Mouse (Mus musculus): ENCODE results near the gene Col16a1. TPM values are rescaled to one million over a fixed set of nuclear protein-coding genes. Genes with fewer than 3 reads are reported as not detected.
A peak's percentile ranks its signal among the peaks of the same experiment; 100 is the strongest.

Col16a1 gene
- polyA plus RNA-seq, 1 experiment, result 3.6 TPM

DNA sequence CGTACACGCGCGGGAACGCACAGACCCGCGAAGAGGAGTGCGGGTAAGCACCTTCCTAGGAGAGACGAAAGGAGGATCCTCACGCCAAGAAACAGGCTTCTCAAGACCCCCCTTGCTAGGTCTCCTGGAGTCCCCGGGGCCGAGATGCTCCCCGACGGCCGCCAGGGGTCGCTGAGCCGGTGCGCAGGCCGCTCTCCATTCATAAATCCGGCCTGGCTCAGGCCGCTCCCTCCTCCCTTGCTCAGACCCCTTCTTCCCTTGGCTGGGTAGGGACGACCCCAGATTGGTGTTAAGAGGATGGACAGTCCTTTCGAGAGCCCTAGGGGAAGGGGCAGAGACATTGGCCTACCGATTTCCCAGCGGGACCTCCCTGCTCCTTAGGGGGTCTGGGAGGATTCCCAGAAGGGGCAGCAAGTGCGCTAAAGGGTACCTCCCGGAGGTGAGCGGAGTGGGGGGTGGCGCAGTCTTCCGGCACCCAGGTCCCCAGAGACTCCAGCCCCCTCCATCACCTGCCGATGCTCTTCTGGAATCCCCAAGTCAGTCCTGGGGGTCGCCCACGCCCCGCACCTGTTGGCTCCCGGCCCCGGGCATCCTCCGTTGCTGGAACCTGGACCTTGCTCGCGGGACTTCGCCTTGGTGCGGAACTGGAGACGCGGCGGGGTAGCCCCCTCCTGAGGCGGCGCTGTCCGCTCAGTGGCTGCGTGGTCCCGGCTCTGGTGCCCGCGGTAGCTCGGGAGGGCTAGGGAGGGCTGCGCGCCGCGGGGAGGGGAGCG lies 91.0 kb downstream of the Col16a1 start:
- Histone ChIP-seq H3K9me3 (replicated peaks; ENCODE audit: control insufficient read depth, insufficient read depth, low read length, poor library complexity, severe bottlenecking) (no peaks in the 10 kb centered on the region), H3K36me3 (ENCODE audit: control insufficient read depth, insufficient read depth, low read length, poor library complexity, severe bottlenecking) (no peaks in the 10 kb centered on the region), H3K4me1 (ENCODE audit: control insufficient read depth, insufficient read depth, low read length) (no peaks in the 10 kb centered on the region), H3K9ac (ENCODE audit: low read depth, poor library complexity, severe bottlenecking) (peak overlapping the region; percentile 44), H3K27ac (ENCODE audit: insufficient read depth, low read length) (no peak overlapping the region), H3K4me3 (ENCODE audit: low read depth, low read length) (peak overlapping the region; percentile 75), H3K27me3 (ENCODE audit: control insufficient read depth, insufficient read depth, low read length, poor library complexity, severe bottlenecking) (no peaks in the 10 kb centered on the region)
- peak; percentile 78 for TF ChIP-seq CTCF (IDR thresholded peaks at IDR 0.05; ENCODE audit: low read depth, low read length)
- no peak for TF ChIP-seq EP300 (IDR thresholded peaks at IDR 0.05; ENCODE audit: insufficient read depth, low read depth, low read length)

DNA sequence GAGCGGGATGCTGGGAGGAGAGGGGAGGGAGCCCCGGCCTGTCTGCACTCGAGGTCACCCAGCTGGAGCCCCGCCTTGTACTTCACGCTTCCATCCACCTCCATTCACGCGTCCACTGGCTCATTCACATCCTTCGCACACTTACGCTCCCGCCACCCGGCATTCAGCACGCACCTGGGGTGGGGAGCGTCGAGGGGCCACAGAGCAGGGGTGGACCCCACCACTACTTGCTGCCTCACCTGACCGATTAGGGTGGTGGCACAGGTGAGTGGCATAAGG lies 91.5 kb downstream of the Col16a1 start, which contains the start of gene Hcrtr1:
TSS of gene Hcrtr1 (minus strand) at position 146 of the 279 bp plus-strand sequence.
- no peak for TF ChIP-seq CTCF (IDR thresholded peaks at IDR 0.05; ENCODE audit: low read depth, low read length)
- no peak for TF ChIP-seq EP300 (IDR thresholded peaks at IDR 0.05; ENCODE audit: insufficient read depth, low read depth, low read length)
- no peak for TF ChIP-seq POLR2A (IDR thresholded peaks at IDR 0.05; ENCODE audit: insufficient read depth, low read length)
- H3K9me3 ChIP-seq (replicated peaks; ENCODE audit: control insufficient read depth, insufficient read depth, low read length, poor library complexity, severe bottlenecking), result no peaks in the 10 kb centered on the region
- no peaks in the 10 kb centered on the region for H3K27me3 ChIP-seq (ENCODE audit: control insufficient read depth, insufficient read depth, low read length, poor library complexity, severe bottlenecking)
- peak within 1 kb of the TSS; percentile 44 for H3K9ac ChIP-seq (ENCODE audit: low read depth, poor library complexity, severe bottlenecking)
- H3K4me1 ChIP-seq (ENCODE audit: control insufficient read depth, insufficient read depth, low read length), result no peaks in the 10 kb centered on the region
- peak within 1 kb of the TSS; percentile 75 for H3K4me3 ChIP-seq (ENCODE audit: low read depth, low read length)
- H3K27ac ChIP-seq (ENCODE audit: insufficient read depth, low read length), result no peak within 1 kb of the TSS
- H3K36me3 ChIP-seq (ENCODE audit: control insufficient read depth, insufficient read depth, low read length, poor library complexity, severe bottlenecking), result no peaks in the 10 kb centered on the region

DNA sequence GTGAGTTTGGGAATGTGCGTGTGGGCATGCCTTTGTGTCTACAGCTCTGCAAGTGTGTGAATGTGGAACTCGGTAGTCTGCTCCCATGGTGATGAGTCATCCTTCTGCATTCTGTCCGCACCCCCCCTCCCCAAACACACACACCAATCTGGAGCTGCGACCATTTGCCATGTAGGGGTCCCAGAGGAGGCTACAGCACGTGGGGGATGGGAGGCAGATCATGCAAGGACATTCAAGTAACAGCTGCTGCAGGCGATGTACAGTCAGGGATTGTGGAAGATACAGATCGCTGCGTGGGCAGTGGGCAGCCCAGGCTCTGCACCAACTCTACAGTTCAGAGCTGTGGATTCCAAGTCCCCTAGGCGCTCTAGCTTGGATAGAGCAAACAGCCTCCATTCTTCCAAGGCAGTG lies 93.4 kb downstream of the Col16a1 start:
- H3K27ac ChIP-seq (ENCODE audit: insufficient read depth, low read length), result no peak overlapping the region
- H3K9me3 ChIP-seq (replicated peaks; ENCODE audit: control insufficient read depth, insufficient read depth, low read length, poor library complexity, severe bottlenecking), result no peaks in the 10 kb centered on the region
- no peak overlapping the region for H3K9ac ChIP-seq (ENCODE audit: low read depth, poor library complexity, severe bottlenecking)
- H3K4me1 ChIP-seq (ENCODE audit: control insufficient read depth, insufficient read depth, low read length), result no peaks in the 10 kb centered on the region
- H3K4me3 ChIP-seq (ENCODE audit: low read depth, low read length), result no peak overlapping the region
- H3K36me3 ChIP-seq (ENCODE audit: control insufficient read depth, insufficient read depth, low read length, poor library complexity, severe bottlenecking), result no peaks in the 10 kb centered on the region
- TF ChIP-seq POLR2A (IDR thresholded peaks at IDR 0.05; ENCODE audit: insufficient read depth, low read length) (no peak), EP300 (IDR thresholded peaks at IDR 0.05; ENCODE audit: insufficient read depth, low read depth, low read length) (no peak), CTCF (IDR thresholded peaks at IDR 0.05; ENCODE audit: low read depth, low read length) (no peak)
- no peaks in the 10 kb centered on the region for H3K27me3 ChIP-seq (ENCODE audit: control insufficient read depth, insufficient read depth, low read length, poor library complexity, severe bottlenecking)

DNA sequence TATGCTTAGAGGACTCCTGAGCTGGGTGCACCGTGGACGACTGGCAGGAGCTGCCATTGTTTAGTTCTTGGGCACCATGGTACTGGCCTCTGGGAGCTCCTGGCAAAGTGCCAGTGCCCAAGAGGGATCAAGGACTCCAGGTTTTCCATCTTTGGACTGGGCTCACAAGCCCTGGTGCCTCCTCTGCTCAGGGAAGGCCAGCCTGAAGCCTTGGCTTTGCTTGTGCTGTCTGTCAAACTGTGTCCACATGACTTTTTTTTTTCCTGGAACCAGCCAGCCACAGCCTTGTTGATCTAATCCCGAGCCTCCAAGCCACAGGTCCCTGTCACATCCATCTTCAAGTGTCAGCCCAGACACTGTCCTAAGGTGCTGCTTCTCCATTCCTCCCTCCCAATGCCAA lies 94.1 kb downstream of the Col16a1 start:
- H3K27ac ChIP-seq (ENCODE audit: insufficient read depth, low read length), result no peak overlapping the region
- TF ChIP-seq EP300 (IDR thresholded peaks at IDR 0.05; ENCODE audit: insufficient read depth, low read depth, low read length) (no peak), POLR2A (IDR thresholded peaks at IDR 0.05; ENCODE audit: insufficient read depth, low read length) (no peak), CTCF (IDR thresholded peaks at IDR 0.05; ENCODE audit: low read depth, low read length) (no peak)
- H3K27me3 ChIP-seq (ENCODE audit: control insufficient read depth, insufficient read depth, low read length, poor library complexity, severe bottlenecking), result no peaks in the 10 kb centered on the region
- no peaks in the 10 kb centered on the region for H3K36me3 ChIP-seq (ENCODE audit: control insufficient read depth, insufficient read depth, low read length, poor library complexity, severe bottlenecking)
- no peak overlapping the region for H3K4me3 ChIP-seq (ENCODE audit: low read depth, low read length)
- no peaks in the 10 kb centered on the region for H3K9me3 ChIP-seq (replicated peaks; ENCODE audit: control insufficient read depth, insufficient read depth, low read length, poor library complexity, severe bottlenecking)
- H3K4me1 ChIP-seq (ENCODE audit: control insufficient read depth, insufficient read depth, low read length), result no peaks in the 10 kb centered on the region
- no peak overlapping the region for H3K9ac ChIP-seq (ENCODE audit: low read depth, poor library complexity, severe bottlenecking)

DNA sequence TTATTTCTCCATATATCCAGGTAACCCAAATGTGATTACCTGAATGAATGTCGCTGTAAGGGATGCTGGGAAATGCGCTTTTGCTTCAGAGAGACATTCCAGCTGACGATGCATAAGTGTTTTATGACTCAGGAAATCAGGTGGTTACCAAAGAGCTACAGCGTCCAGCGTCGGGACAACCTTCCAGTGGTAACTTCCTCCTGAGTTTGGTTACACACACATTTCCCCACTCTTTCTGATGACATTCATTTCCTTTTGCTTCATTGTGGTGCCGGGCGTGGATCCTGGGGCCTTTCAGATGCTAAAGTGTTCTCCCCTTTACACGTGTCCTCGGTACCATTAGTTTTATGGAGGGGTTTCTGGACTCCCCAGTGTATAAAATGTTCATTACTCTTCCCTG lies 100.8 kb downstream of the Col16a1 start:
- no peaks in the 10 kb centered on the region for H3K36me3 ChIP-seq (ENCODE audit: control insufficient read depth, insufficient read depth, low read length, poor library complexity, severe bottlenecking)

More for the DNA sequence above, 100.8 kb downstream of the Col16a1 start:
- Histone ChIP-seq H3K27me3 (ENCODE audit: control insufficient read depth, insufficient read depth, low read length, poor library complexity, severe bottlenecking) (no peaks in the 10 kb centered on the region; the same call in 1 of the 2 replicates), H3K9ac (ENCODE audit: low read depth, poor library complexity, severe bottlenecking) (no peak overlapping the region), H3K27ac (ENCODE audit: insufficient read depth, low read length) (no peak overlapping the region), H3K4me1 (ENCODE audit: control insufficient read depth, insufficient read depth, low read length) (no peaks in the 10 kb centered on the region), H3K4me3 (ENCODE audit: low read depth, low read length) (no peak overlapping the region), H3K9me3 (replicated peaks; ENCODE audit: control insufficient read depth, insufficient read depth, low read length, poor library complexity, severe bottlenecking) (no peaks in the 10 kb centered on the region)
- TF ChIP-seq CTCF (IDR thresholded peaks at IDR 0.05; ENCODE audit: low read depth, low read length) (no peak), EP300 (IDR thresholded peaks at IDR 0.05; ENCODE audit: insufficient read depth, low read depth, low read length) (no peak), POLR2A (IDR thresholded peaks at IDR 0.05; ENCODE audit: insufficient read depth, low read length) (no peak)

Other genes with a start within 250 kb of the Col16a1 start
- gene Ptp4a2, start 236.6 kb upstream of the Col16a1 start, polyA plus RNA-seq (2011; ENCODE audit: insufficient read depth, insufficient read length, low read depth, missing spikeins), result 407 and 414 TPM in 2 replicates
- 0.25 TPM in 1 of 2 replicates, not detected in the other for gene Spocd1, start 118.6 kb upstream of the Col16a1 start, polyA plus RNA-seq (2011; ENCODE audit: insufficient read depth, insufficient read length, low read depth, missing spikeins)
- 4.9 TPM in 2 replicates for gene Adgrb2, start 63.0 kb upstream of the Col16a1 start, polyA plus RNA-seq (2011; ENCODE audit: insufficient read depth, insufficient read length, low read depth, missing spikeins)
- 56.9 and 60.5 TPM in 2 replicates for gene Pef1, start 54.7 kb downstream of the Col16a1 start, polyA plus RNA-seq (2011; ENCODE audit: insufficient read depth, insufficient read length, low read depth, missing spikeins)
- 0.82 and 0.91 TPM in 2 replicates for gene Hcrtr1, start 91.5 kb downstream of the Col16a1 start, polyA plus RNA-seq (2011; ENCODE audit: insufficient read depth, insufficient read length, low read depth, missing spikeins)
- gene Tinagl1, start 127.3 kb downstream of the Col16a1 start, polyA plus RNA-seq (2011; ENCODE audit: insufficient read depth, insufficient read length, low read depth, missing spikeins), result 35.2 and 35.4 TPM in 2 replicates
- not detected in 2 replicates for gene Gm853, start 174.6 kb downstream of the Col16a1 start, polyA plus RNA-seq (2011; ENCODE audit: insufficient read depth, insufficient read length, low read depth, missing spikeins)
- 12.9 and 15.2 TPM in 2 replicates for gene Serinc2, start 231.4 kb downstream of the Col16a1 start, polyA plus RNA-seq (2011; ENCODE audit: insufficient read depth, insufficient read length, low read depth, missing spikeins)